Mouse (Mus musculus) heart, adult 9 months (tissue): ENCODE measurements around the gene Umad1.
"Not testable (repeated sequence)": the region's sequence is repeated elsewhere in the genome, so short reads cannot be mapped to it uniquely, and the experiment has no call there.

Source experiments
- DNase-seq, 2 experiments: peaks; one replicate each; pipeline ENCODE4 v3.0.0; 2022; ENCODE audit warnings: low spot score in 2 of 2

Gene Umad1

DNA sequence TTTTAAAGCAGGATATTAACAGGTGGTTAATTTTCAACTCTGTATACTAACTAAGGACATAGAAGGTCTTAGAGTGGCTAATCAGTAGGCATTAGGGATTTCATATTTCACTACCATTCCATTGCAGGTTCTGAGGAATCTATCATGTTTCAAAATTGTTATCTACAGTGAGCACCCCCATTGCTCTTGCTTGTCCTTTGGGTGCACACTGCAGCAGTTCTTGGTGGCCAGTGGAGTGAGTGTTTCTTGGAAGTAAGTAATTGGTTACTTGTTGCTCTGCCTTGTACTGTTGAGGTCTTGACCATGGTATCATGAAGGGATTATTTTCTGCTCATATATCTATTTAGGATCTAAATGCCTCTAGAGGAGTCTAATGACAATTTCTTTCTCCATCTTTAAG lies 57.1 kb downstream of the Umad1 start:
- no peak for DNase-seq

DNA sequence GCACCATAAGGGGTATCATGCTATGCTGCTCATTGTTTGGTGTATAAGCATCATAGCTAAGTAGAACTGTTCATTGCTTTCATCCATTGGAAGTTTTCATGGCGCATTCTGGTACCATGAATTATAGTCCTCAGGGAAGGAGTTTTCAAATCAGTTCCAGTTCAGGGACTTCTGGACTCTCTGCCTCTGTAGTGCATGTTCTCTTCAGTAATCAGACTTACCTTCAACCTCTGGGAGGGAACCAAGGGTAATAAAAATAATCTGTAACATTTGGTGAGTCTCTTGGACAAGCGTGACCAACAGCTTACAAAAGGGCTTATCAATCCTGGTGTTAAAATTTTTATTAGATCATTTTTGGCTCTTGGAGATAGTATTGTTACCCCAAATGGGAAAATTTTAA lies 60.5 kb downstream of the Umad1 start:
- no peak for DNase-seq

DNA sequence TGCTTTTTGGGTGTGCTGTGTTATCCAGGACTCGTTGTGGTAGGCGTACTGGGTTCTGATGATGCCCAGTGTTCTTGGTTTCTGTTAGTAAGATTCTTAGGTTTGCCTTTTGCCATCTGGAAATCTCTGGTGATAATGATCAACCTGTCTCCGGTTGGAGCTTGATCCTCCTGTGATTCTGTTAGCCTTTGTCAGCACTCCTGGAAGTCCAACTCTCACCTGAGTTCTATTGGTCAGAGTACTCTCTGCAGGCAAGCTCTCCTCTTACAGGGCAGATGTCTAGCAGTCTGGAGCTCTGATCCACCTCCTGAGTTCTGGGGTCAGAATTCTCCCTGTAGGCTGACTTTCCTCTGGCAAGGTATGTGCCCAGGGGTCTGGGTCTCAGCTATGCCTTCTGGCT lies 72.4 kb downstream of the Umad1 start:
- DNase-seq: not testable (repeated sequence)

DNA sequence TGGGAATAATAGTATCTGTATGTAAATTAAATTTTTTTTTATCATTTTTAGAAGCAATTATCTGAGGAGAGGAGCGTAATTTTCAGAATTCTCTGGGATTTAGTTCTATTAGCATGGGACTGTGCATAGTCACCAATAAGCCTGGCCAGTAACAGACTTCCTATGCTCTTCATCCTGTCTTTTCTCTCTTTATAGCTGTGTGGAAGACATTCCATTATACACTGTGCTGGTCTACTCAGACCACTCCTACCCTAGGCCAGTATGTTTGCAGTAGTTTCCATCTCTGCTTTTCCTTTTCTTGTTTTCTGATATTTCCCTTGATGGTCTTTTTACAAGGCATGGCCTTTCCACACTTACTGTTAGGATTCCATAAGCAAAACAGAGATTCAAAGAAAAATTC lies 74.3 kb downstream of the Umad1 start:
- DNase-seq: no peak

DNA sequence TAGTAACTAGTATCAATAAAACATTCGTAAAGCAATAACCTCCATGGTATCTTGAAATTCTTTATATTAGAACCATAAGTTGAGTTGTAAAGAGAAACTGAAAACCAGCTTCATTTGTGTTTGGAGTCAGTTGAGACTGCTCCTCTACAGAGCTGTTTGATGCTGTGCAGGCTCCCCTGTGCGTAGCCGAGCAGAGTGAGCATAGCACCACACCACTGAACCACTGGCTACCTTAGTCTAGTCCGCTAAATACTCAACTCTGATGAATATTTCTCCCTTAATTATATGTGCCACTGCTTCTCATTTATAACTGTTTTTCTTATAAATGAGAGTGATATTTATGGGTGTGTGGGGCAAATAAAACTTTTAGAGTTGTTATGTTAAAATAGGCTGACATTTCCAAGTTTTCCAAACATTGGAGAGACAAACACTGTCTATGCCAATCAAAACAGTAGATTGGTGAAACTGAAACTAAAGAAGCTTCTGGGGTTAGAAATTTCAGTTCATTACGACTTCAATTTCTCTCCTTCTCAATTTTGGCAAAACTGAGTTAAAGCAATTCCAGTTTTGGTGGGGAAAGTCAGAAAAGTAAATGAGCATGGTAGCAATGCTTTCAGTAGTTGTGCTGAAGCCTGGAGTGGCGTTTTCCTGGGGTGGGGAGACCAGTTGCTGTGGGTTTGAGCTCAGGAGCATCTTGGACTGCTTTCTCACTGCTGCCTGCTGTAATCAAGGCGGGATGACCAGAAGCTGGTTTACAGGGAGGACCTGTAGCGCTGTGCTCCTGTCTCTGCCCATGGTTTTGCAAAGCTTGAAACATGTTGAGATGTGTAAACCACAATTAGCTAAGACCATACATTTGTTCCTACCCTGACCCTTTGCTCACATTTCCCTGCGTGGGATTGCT lies 77.7 kb downstream of the Umad1 start:
- peak; percentile 34 to 41 for DNase-seq

DNA sequence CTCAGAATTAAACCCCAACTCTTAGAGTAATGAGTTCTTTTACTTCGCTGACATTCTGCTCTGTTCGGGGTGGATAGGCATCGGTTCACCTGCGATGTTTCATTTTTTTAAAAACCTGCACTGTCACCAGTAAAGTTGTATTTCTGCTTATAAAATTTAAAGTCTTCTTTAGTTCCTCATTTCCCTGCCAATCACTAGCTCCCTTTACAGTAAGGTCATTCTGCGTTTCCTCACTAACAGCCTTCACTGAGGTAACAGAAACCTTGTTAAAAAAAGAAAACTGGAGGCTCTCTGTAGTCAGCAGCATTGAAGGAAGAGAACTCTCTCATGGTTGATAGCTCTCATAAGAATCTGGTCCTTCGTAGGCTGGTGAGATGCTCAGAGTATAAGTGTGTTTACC lies 80.4 kb downstream of the Umad1 start:
- DNase-seq: no peak

DNA sequence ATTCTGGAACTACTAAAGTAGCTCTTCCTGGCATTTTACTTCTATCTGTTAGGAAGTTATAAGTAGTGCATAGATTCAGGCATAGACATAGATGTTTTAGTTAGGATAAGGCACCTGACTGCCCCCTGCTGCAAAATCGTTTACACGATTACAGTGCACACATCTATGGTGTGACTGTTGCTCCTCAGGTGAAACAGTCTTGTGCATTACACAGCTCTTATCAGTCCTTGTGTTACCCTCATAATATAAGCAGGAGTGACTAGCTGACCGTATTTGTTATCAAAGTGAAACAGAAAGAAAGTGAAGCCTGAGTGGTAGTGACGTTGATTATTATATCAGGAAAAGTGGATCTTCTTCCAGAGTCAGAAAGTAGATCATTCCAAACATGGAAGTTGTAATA lies 84.2 kb downstream of the Umad1 start:
- DNase-seq: no peak

DNA sequence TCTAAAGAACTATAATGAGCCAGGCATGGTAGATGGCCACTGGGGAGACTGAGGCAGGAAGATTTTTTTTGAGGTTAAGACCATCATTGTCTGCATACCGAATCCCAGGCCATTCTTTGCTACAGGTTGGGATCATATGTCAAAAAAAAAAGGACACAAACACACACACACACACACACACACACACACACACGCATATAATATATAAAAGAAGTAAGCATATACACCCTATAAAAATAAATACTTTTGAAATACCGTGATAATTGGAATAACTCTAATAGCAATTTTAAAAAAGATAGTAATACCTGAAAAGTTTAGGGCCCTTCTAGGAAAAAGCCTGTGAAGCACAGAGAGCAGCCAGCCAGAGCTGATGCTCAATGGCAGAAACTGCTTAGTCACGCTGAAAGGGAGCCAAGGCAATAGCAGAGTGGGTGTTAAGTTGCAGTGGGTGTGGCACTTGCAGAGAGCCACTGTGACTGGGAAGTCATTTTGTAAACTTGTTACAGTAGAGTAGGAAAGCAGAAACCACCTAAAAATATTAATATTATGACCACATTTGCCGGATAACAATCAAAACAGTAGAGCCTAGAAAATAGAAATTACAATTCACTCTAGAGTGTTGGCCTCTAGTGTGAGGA lies 86.2 kb downstream of the Umad1 start:
- peak; percentile 72 to 78 for DNase-seq

DNA sequence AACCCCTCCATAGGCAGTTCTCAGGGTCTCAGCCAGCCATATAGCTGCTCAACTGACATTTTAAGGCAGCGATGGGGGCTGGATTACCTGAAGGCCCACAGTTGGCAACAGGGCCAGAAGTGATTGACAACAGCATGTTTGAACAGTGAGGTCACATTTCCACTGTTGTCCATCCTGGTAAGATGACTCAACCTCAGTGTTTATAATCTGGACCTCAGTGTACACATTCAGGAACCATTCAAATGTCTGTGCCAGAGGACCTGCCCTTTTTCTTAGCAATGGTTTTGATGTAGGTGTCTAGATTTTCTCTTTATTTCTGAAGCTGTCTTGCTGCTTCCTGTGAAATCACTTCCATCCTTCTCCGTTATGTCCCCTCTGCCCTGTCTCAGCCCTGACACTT lies 88.1 kb downstream of the Umad1 start:
- DNase-seq: no peak

DNA sequence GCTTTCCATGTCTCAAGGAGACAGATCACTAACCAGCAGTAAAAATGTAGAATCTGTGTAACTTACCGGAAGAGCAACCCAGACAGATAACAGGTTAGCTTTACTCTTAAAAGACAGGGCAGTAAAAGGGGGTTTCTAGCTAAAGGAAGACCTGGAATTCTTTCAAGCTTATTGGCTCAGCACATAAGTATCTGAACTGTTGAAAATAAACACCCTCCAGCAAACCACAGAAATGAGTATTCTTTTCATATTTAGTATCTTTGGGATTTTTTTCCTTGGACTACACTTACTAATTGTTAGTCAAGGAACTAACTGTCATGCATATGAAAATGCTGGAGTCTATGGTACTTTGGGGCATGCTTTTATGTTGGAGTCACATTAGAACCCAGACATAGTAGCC lies 89.3 kb downstream of the Umad1 start:
- DNase-seq: no peak

DNA sequence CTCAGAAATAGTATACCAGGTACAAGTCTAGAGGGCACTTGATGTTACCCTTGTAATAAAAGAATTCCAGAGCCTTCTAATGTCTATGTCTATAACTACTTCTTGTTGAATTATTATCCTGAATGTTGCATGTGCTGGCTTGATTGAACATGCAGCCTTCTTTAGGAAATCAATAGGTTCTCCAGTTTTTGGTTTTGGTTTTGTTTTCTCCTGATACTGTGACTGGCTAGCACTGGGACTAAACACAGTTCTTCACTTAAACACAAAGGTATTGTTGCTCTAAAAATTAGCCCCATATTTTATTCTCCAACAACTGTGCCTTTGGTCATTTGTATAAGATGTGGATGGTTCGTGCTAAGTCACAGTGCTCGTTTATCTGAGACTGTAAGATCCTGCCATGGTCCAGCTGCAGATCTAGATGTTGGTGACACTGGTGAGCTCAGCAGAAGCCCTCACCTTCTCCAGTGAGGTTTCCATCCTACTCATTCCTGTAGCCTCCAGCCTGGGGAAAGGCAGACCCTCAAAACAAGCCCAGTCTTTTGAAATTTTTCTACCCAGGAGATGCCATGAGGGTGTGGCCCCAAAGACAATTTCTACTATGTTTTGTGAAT lies 90.1 kb downstream of the Umad1 start:
- DNase-seq: no peak

DNA sequence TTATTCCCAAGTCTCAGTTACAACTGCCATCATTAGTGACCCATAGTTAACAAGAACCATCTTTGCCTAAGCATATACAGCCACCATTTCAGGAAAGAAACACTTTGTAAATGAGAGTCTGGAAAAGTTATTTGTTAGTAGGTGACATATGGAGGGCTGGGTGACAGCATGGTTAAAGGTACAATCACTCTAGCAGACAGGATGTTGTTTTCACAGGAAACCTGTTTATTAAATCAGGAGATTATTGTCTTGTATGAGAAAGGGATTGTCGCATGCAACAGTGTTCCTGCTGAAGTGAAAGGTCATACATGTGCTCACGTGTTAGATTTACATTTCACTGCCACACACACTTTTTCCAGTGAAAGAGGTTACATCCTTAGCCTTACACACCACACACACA lies 92.4 kb downstream of the Umad1 start:
- peak in 1 of 2 experiments; percentile 33 for DNase-seq

DNA sequence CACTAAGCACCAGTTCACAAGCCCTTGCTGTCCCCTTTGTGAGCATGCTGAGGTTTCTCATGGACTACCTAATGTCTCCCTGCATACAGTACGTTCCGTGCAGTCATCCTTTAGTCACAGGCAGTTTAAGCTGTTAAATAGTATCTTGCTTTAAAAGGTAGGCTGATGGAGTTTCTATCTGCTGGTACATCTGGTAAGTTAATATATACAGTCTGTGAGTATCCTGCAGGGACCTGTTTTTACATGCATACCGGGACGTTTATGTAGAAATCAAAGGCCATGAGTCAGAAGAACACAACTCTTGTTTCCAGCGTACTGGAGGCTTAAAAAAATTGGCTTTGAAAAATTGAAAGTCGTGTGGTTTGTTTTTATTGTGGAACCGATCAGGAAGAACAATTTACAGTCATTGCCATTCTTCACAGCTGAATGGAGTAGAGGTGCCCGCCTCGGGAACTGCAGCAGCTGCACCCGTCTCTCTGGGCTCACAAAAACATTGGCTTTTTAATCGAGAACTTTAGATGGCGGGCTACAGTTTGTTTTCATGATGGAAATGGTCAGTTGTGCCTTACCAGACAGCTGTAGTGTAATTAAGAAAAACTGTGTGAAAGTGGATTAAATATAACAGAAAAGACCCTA lies 93.6 kb downstream of the Umad1 start:
- no peak for DNase-seq

DNA sequence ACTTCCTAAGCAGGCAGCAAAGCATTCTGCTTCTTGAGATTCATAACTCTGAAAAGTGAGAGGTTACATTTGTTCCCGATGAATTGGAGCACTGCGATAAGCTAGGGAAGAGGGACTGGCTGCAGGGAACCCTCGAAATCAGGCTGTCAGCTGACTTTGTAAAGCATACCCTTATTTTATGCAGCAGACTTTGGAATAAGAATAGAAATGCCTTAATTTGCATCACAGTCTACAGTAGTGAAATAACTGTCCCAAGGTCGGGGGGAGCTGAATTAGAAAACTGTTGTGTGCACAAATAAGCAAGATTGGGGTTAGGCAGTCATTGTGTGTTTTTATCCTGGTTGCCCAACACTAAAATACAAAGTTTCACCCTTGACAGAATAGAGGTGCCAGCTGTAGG lies 94.4 kb downstream of the Umad1 start:
- DNase-seq: no peak

DNA sequence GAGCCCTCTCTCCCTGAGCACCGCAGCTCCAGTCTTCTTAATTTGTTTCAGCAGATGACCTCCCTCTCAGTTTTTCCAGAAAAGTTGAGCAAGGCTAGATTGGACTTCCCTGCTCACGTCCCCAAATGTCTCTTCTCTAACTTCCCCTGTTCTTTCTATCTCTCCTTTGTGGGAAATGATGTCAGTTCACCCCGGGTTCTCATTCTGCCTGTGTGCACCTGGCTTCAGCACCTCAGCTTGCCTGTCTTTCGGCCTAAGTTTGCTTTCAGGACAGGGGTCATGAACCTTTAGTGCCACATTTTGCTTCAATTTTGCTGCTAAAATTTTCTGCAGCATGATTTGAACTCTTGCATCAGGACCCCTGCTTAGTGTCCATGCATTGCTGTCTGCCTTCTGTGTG lies 95.8 kb downstream of the Umad1 start:
- no peak for DNase-seq

DNA sequence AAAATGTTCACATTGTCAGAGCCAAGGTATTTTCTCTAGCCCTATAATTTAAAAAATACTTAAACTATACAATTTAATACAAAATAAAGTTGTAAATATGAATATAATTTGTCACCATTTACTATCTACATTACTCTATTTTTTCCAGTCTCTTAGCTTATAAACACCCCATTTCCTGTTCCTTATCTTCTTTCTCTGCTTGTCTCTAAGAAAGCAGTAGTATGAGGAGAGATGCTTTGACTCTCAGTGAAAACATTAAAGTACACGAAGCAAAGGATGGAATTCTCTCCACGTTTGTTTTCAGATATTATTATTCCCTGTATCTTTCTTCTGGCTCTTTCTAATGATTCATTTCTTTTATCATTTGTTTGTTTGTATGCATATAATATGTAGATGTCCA lies 99.1 kb downstream of the Umad1 start:
- no peak for DNase-seq

DNA sequence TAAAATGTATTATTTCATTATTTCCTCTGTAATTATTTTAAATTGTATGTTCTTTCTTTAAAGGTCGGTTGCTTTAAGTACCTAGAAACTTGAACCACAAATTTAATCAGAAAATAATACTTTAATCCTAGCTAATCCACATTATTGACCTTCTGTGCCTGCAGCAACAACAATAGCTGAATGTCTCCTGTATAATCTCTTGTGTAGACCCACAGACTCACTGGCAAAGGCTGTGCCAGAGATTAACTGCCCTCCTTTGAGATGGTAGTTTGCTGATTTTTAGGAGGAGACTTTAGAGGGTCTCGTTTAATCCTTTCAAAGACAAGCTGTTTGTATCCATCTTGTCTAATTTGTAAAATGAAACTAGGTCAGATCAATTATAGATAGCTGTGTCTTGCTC lies 99.7 kb downstream of the Umad1 start:
- DNase-seq: no peak

DNA sequence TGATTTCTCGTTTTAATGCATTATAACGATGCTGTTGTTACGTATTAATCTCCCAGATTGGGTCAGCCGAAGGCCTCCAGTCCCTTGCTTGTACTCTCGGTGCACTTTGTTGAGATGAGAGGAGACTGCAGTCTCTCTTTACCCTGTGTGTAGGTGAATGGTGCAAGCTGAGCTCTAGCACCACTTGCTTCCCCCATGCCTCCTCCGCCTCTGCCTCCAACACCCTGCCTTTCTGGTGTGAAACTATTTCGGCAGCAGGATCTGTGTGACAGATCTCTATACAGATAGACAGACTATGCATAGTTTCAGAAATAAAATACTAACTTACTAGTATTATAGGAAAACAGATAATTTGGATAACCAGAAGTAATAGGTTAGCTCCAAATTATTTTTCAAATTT lies 101.7 kb downstream of the Umad1 start:
- no peak for DNase-seq

DNA sequence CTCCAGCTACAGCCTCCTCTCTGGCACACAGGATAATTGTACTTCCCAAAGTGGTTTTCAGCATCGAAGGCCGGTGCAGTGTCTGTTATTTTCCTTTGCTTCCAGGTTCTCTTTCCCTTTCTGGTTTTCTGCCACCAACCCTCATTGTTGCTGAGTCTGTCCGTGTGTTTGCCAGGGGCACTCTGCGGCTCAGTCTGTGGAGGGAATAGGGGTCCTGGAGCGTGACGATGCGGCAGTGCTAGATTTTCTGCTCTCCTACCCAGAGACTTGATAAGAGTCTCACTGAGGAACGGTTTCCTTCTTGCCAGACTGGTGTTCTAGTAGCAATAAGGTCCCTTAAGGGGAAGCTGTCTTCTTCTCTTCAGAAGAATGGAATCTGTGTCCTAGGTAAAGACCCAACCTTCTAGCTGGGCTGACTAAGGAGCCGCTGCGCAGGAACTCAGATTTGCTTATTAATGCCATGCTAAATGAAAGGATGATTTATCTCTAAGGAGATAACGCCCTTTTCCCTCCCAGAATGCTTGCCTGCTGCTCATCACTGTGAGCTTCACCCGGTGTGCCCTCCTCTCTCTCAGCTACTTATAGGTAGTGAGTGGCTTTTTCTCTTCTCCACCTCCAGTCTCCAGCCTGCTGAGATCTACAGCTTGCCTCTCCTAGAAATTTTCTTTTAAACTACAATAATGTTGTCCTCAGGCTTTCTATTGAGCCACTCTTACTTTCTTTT lies 105.1 kb downstream of the Umad1 start:
- no peak for DNase-seq

DNA sequence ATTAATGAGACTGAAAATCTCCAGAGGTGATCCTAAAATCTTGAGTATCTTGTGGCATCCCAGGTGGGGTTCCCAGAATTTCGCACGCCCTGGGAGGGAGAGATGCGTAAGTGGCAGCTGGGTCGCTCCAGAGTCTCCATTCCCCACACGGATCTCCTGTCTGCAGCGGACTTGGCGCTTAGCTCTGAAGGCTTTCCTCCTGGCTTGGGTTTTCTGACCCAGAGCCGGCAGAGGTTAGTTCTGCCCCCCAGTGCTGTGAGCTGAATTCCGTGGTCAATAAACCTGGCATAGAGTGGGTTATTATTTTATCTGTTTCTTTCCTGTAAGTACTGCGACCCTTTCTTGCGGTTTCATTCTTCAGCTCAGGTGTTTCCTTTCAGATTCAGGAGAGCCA lies 105.7 kb downstream of the Umad1 start:
- no peak for DNase-seq

DNA sequence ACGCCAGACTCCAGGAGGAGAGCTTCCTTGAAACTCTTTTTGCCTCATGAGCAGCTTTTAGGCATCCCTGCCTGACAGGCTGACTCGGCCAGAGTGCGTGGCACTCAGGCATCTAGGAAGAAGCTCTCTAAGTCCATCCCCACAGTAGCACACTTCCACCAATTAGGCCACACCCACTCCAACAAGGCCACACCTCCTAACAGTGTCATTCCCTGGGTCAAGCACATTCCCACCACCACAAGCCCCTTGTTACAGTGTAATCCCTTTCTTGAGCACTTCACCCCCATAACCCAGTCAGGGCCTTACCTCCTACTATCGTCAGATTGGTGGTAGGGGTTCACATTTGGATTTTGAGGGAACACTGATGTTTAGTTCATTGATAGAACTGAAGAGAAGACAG lies 108.6 kb downstream of the Umad1 start:
- no peak for DNase-seq
